Mouse (Mus musculus): ENCODE measurements around the gene Gpc2. TPM values are rescaled to one million over a fixed set of nuclear protein-coding genes. Genes with fewer than 3 reads are reported as not detected.

Gpc2 gene
- polyA plus RNA-seq, 1 experiment from 2014 or later = 5.7 TPM

DNA sequence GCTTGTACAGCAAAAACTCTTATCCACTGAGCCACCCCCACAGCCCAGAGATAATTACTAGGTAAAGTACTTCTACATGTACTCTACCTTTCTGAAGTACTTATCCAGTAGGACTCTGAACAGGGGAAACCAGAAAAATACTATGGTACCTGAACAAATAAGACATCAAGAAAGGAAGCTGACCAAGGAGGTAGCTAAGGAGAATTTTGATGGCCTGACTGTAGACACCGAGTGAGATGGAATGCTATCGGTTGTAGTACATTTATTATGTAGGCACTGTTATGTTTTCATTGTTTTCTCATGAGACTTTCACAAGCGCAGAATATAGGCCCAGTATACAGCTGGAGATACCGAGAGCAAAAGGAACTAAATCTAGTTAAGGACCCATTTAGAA is 22.2 kb downstream of the Gpc2 start:
- Histone ChIP-seq H3K27me3 (ENCODE audit: control insufficient read depth, insufficient read depth, low read length) (no peaks in the 10 kb centered on the region), H3K9me3 (replicated peaks; ENCODE audit: control insufficient read depth, low read length) (no peaks in the 10 kb centered on the region; the same call in 1 of the 2 replicates), H3K27ac (ENCODE audit: low read length) (no peak overlapping the region), H3K4me2 (ENCODE audit: low read depth, low read length) (no peak overlapping the region), H3K4me1 (ENCODE audit: control insufficient read depth, insufficient read depth, low read length) (peaks cover 19% of the 10 kb centered on the region), H3K9ac (ENCODE audit: low read length) (no peak overlapping the region), H3K4me3 (ENCODE audit: low read length) (no peak overlapping the region), H3K36me3 (ENCODE audit: control insufficient read depth, insufficient read depth) (peaks cover 14% of the 10 kb centered on the region)
- no peak for ATAC-seq (replicated peaks; ENCODE audit: extremely low read depth, insufficient read depth, low FRiP score)
- 86% methylated on average over 4 of the region's 4 CpGs for WGBS

DNA sequence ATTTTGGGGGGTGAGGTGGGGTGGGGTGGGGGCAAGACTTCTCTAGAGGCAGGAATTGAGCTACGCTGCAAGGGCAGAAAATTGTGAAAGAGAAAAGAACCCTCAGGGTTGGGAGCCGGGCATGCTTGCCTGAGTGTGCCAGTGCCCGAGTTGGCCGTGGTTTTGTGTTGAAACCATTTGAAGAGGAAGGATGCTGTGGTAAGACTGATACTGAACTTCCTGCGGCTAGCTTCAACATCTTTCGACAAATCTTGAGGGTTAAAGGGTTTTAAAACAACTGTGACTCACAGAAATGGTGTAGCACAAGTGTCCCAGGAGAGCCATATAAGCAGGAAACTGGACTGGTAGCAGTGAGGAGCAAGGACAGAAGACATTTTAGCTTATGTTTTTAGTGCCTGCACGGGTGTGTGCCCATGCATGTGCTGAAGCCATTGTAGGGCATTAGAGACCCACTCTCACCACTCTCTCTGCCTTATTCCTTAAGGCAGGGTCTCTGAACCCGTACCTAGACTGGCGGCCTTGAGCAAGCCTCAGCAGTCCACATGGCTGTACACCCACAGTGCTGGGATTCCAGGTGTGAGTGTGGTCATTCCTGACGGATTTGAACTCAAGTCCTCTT is 22.7 kb downstream of the Gpc2 start:
- Histone ChIP-seq H3K27ac (ENCODE audit: low read length) (0 out of 2 replicates have a peak overlapping the region, but pooled peaks have one; percentile 12), H3K9ac (ENCODE audit: low read length) (no peak overlapping the region), H3K36me3 (ENCODE audit: control insufficient read depth, insufficient read depth) (peaks cover 14% of the 10 kb centered on the region), H3K4me3 (ENCODE audit: low read length) (no peak overlapping the region), H3K9me3 (replicated peaks; ENCODE audit: control insufficient read depth, low read length) (no peaks in the 10 kb centered on the region; the same call in 1 of the 2 replicates), H3K4me1 (ENCODE audit: control insufficient read depth, insufficient read depth, low read length) (peaks cover 17% of the 10 kb centered on the region), H3K4me2 (ENCODE audit: low read depth, low read length) (no peak overlapping the region), H3K27me3 (ENCODE audit: control insufficient read depth, insufficient read depth, low read length) (no peaks in the 10 kb centered on the region)
- WGBS = 82% methylated on average over 10 of the region's 10 CpGs
- ATAC-seq (replicated peaks; ENCODE audit: extremely low read depth, insufficient read depth, low FRiP score) = no peak

DNA sequence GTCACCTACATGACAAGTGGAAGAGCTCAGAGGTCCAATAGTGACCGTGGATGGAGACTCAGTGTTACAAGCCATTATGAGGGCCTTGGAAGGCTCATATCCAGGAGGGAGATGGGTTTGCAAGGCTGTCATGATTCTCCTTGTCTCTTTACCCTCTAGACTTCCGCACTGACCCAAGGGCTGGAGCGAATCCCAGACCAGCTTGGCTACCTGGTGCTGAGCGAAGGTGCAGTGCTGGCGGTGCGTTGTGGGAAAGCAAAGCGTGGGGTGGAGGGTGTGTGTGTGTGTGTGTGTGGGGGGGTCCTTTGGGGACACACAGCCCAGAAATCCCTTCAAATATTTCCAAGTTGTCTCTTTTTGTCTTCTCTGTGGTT is 23.7 kb downstream of the Gpc2 start:
- Histone ChIP-seq H3K9me3 (replicated peaks; ENCODE audit: control insufficient read depth, low read length) (no peaks in the 10 kb centered on the region; the same call in 1 of the 2 replicates), H3K36me3 (ENCODE audit: control insufficient read depth, insufficient read depth) (peaks cover 14% of the 10 kb centered on the region), H3K27me3 (ENCODE audit: control insufficient read depth, insufficient read depth, low read length) (no peaks in the 10 kb centered on the region), H3K4me2 (ENCODE audit: low read depth, low read length) (peak overlapping the region; percentile 80), H3K9ac (ENCODE audit: low read length) (peak overlapping the region; percentile 87), H3K4me3 (ENCODE audit: low read length) (peak overlapping the region; percentile 91), H3K27ac (ENCODE audit: low read length) (peak overlapping the region; percentile 93), H3K4me1 (ENCODE audit: control insufficient read depth, insufficient read depth, low read length) (peaks cover 17% of the 10 kb centered on the region)
- ATAC-seq (replicated peaks; ENCODE audit: extremely low read depth, insufficient read depth, low FRiP score) = no peak
- WGBS = 11% methylated on average over 7 of the region's 7 CpGs

DNA sequence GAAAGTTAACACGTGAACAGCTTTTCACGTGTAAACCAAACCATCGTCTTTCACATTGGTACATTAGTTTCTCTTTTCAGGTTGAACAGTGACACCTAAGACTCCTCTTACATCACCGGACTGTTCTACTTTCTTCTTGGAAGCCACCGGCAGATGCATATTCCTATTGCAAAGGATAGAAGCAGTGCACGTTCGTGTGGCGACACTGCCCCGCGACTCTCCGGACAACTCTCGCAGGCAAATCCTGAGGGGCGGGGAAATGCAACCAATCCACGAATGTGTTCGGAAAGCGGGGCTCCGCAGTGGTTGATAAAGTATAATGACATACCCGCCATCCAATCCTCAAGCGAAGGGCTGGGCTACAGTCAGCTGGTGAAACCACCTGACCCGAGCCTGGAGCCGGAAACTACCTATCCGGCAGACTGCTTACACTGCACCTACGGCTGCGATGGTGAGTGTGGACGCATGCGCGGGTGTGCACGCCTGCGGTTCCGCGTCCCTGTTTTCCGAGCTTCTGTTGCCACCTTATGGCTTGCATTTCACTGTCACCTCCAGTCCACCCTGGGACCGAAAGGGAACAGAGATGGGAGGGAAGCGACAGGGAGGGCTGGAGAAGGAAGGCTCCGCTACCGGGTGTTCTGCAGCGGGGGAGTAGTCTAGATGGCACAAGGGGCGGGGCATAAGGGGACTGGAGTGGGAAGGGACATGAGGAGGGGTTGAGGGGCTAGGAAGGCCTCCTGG is 24.3 kb downstream of the Gpc2 start, which contains the start of gene Lamtor4:
TSS of gene Lamtor4 (plus strand) at position 130 of the 741 bp plus-strand sequence.
- peaks cover 10% of the 10 kb centered on the region; the same call in 1 of the 2 replicates for H3K36me3 ChIP-seq (ENCODE audit: control insufficient read depth, insufficient read depth)
- under 1% methylated on average over 38 of the region's 38 CpGs for WGBS
- peak within 1 kb of the TSS; percentile 91 for H3K4me3 ChIP-seq (ENCODE audit: low read length)
- no peaks in the 10 kb centered on the region for H3K27me3 ChIP-seq (ENCODE audit: control insufficient read depth, insufficient read depth, low read length)
- peak within 1 kb of the TSS; percentile 80 for H3K4me2 ChIP-seq (ENCODE audit: low read depth, low read length)
- H3K27ac ChIP-seq (ENCODE audit: low read length) = peak within 1 kb of the TSS; percentile 93
- H3K4me1 ChIP-seq (ENCODE audit: control insufficient read depth, insufficient read depth, low read length) = peaks cover 17% of the 10 kb centered on the region
- peak within 1 kb of the TSS; percentile 87 for H3K9ac ChIP-seq (ENCODE audit: low read length)
- no peaks in the 10 kb centered on the region; the same call in 1 of the 2 replicates for H3K9me3 ChIP-seq (replicated peaks; ENCODE audit: control insufficient read depth, low read length)
- ATAC-seq (replicated peaks; ENCODE audit: extremely low read depth, insufficient read depth, low FRiP score) = peak; percentile 100

DNA sequence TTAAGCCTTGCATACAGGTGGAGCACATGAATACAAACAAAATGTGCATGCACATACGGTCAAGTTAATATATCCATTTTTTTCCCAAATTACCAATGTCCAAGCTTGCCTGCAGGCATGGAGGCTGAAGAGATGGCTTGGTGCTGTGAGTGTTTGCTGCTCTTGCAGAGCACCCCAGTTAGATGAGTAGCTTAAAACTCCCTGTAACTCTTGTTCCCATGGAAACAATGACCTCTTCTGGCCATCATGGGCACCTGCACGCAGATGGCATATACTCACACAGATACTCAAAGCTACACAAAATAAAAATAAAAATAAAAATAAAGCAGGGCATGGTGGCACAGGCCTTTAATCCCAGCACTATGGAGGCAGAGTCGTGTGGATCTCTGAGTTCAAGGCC is 26.7 kb downstream of the Gpc2 start:
- Histone ChIP-seq H3K9ac (ENCODE audit: low read length) (no peak overlapping the region), H3K4me1 (ENCODE audit: control insufficient read depth, insufficient read depth, low read length) (peaks cover 9% of the 10 kb centered on the region), H3K9me3 (replicated peaks; ENCODE audit: control insufficient read depth, low read length) (no peaks in the 10 kb centered on the region; the same call in 1 of the 2 replicates), H3K4me3 (ENCODE audit: low read length) (no peak overlapping the region), H3K27ac (ENCODE audit: low read length) (no peak overlapping the region), H3K4me2 (ENCODE audit: low read depth, low read length) (no peak overlapping the region), H3K36me3 (ENCODE audit: control insufficient read depth, insufficient read depth) (0 out of 2 replicates have a peak, but pooled peaks cover 4% of the 10 kb centered on the region), H3K27me3 (ENCODE audit: control insufficient read depth, insufficient read depth, low read length) (no peaks in the 10 kb centered on the region)
- no peak for ATAC-seq (replicated peaks; ENCODE audit: extremely low read depth, insufficient read depth, low FRiP score)
- WGBS = 89% methylated on average over 3 of the region's 3 CpGs

DNA sequence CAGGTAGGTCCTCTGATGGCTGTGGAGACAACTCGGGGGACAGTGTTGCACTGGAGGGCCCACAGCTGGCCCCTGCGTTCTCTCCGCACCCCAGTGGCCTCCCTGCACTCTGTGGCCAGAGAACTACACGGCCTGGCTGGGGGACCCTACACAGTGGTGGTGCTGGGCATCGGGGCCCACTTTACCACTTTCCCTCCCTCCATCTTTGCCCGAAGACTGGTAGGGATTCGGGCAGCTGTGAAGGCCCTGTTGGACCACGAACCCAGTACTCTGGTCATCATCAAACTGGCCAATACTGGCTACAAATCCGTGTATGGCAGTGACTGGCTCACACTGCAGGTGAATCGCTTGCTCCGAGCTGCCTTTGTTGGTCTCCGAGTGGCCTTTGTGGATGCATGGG is 28.7 kb downstream of the Gpc2 start:
- ATAC-seq (replicated peaks; ENCODE audit: extremely low read depth, insufficient read depth, low FRiP score) = no peak
- WGBS = 82% methylated on average over 12 of the region's 12 CpGs
- H3K4me3 ChIP-seq (ENCODE audit: low read length) = no peak overlapping the region
- no peaks in the 10 kb centered on the region for H3K27me3 ChIP-seq (ENCODE audit: control insufficient read depth, insufficient read depth, low read length)
- H3K9ac ChIP-seq (ENCODE audit: low read length) = no peak overlapping the region
- H3K9me3 ChIP-seq (replicated peaks; ENCODE audit: control insufficient read depth, low read length) = no peaks in the 10 kb centered on the region; the same call in 1 of the 2 replicates
- peaks cover 5% of the 10 kb centered on the region for H3K4me1 ChIP-seq (ENCODE audit: control insufficient read depth, insufficient read depth, low read length)
- H3K27ac ChIP-seq (ENCODE audit: low read length) = no peak overlapping the region
- no peak overlapping the region for H3K4me2 ChIP-seq (ENCODE audit: low read depth, low read length)
- no peaks in the 10 kb centered on the region for H3K36me3 ChIP-seq (ENCODE audit: control insufficient read depth, insufficient read depth)

DNA sequence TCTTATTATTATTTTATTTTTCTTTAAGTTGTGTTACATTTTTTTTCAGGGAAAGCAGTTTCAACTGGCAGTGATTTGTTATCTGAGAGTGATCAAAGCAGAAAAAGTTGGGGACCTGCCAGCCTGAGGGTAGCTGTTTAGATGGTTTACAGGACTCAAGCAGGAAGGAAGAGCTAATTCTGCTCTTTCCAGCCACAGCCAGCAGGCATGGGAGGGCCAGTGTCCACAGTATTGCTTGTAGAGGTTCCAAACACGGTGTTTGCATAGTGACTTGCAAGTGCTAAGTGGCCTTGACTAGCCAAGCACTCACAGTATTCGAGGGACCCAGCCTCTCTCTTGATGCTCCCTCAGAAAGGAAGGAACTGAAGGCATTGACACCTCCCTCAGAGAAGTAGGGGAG is 38.3 kb downstream of the Gpc2 start:
- Histone ChIP-seq H3K4me1 (ENCODE audit: control insufficient read depth, insufficient read depth, low read length) (no peaks in the 10 kb centered on the region), H3K9me3 (replicated peaks; ENCODE audit: control insufficient read depth, low read length) (no peaks in the 10 kb centered on the region), H3K27me3 (ENCODE audit: control insufficient read depth, insufficient read depth, low read length) (no peaks in the 10 kb centered on the region), H3K4me3 (ENCODE audit: low read length) (no peak overlapping the region), H3K4me2 (ENCODE audit: low read depth, low read length) (no peak overlapping the region), H3K36me3 (ENCODE audit: control insufficient read depth, insufficient read depth) (no peaks in the 10 kb centered on the region), H3K9ac (ENCODE audit: low read length) (no peak overlapping the region), H3K27ac (ENCODE audit: low read length) (no peak overlapping the region)
- no peak for ATAC-seq (replicated peaks; ENCODE audit: extremely low read depth, insufficient read depth, low FRiP score)
- WGBS = 21% methylated on average over 2 of the region's 2 CpGs

DNA sequence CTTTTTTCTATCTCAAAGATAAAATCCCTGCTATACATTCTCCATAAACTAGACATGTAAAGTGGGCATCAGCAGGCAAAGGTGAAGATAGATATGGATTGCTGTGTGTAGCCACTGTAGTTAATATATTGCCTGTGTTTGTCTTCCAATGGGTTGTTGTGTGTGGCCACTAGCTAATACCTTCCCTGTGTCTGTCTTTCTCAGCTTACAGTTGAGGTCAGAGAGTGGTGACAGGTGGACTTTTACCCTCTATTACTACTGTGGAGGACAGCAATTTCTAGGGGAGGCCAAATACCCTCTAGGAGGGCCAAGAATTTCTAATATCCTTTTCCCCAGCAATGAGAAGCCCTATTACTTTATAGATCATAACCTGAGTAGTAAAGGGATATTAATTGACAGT is 45.6 kb downstream of the Gpc2 start:
- Histone ChIP-seq H3K27me3 (ENCODE audit: control insufficient read depth, insufficient read depth, low read length) (no peaks in the 10 kb centered on the region), H3K4me3 (ENCODE audit: low read length) (no peak overlapping the region), H3K9me3 (replicated peaks; ENCODE audit: control insufficient read depth, low read length) (no peaks in the 10 kb centered on the region), H3K4me1 (ENCODE audit: control insufficient read depth, insufficient read depth, low read length) (no peaks in the 10 kb centered on the region), H3K36me3 (ENCODE audit: control insufficient read depth, insufficient read depth) (no peaks in the 10 kb centered on the region), H3K4me2 (ENCODE audit: low read depth, low read length) (no peak overlapping the region), H3K9ac (ENCODE audit: low read length) (no peak overlapping the region), H3K27ac (ENCODE audit: low read length) (no peak overlapping the region)
- ATAC-seq (replicated peaks; ENCODE audit: extremely low read depth, insufficient read depth, low FRiP score) = no peak

DNA sequence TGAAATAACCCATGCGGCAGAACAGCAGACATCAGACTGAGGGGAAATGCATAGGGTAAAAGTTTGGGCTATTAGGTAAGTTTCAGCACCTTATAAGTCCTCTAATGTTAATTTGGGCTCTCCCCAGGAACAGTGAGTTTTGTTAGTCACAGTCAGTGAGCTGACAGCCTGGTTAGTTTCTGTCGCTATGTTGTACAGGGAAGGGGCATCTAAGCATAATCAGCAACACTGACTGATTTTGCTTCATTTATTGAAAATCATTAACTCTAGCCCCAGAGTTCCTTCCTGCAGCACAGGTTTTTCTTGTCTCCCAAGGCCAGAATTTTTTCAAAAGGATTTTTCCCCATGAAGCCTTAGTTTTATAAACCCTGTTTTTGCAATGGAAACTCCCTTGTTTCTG is 46.0 kb downstream of the Gpc2 start:
- Histone ChIP-seq H3K4me2 (ENCODE audit: low read depth, low read length) (no peak overlapping the region), H3K27ac (ENCODE audit: low read length) (no peak overlapping the region), H3K9ac (ENCODE audit: low read length) (no peak overlapping the region), H3K4me1 (ENCODE audit: control insufficient read depth, insufficient read depth, low read length) (no peaks in the 10 kb centered on the region), H3K4me3 (ENCODE audit: low read length) (no peak overlapping the region), H3K27me3 (ENCODE audit: control insufficient read depth, insufficient read depth, low read length) (no peaks in the 10 kb centered on the region), H3K9me3 (replicated peaks; ENCODE audit: control insufficient read depth, low read length) (no peaks in the 10 kb centered on the region), H3K36me3 (ENCODE audit: control insufficient read depth, insufficient read depth) (no peaks in the 10 kb centered on the region)
- ATAC-seq (replicated peaks; ENCODE audit: extremely low read depth, insufficient read depth, low FRiP score) = no peak
- WGBS = 87% methylated on average over 2 of the region's 2 CpGs
